Mouse (Mus musculus): ENCODE results near the gene Spty2d1.

The Spty2d1 gene

DNA sequence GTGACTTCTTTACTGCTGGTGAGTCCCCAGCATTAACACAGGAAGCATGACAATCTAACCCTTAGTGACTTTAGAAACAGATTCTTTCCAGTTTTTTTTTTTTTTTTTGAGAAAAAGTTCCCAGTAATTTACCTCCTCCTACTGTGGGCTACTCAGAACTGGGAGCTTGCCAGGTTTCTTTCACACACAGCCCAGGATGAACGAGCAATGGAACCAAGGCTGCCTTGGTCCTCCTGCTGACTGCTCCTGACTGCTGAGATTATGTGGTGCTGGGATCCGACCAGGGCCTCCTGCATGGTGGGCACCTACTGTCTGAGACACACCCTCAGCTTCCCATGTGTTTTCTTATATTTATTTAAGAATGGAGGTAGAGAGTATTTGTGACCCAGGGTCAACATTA lies 21.1 kb downstream of the Spty2d1 start:
- DNase-seq (ENCODE audit: low spot score in 2 of 2): no peak

GRCm38 (mm10) chr7:46986646-46987045 lies 21.6 kb downstream of the Spty2d1 start:
- DNase-seq (ENCODE audit: low spot score in 2 of 2): no peak

DNA sequence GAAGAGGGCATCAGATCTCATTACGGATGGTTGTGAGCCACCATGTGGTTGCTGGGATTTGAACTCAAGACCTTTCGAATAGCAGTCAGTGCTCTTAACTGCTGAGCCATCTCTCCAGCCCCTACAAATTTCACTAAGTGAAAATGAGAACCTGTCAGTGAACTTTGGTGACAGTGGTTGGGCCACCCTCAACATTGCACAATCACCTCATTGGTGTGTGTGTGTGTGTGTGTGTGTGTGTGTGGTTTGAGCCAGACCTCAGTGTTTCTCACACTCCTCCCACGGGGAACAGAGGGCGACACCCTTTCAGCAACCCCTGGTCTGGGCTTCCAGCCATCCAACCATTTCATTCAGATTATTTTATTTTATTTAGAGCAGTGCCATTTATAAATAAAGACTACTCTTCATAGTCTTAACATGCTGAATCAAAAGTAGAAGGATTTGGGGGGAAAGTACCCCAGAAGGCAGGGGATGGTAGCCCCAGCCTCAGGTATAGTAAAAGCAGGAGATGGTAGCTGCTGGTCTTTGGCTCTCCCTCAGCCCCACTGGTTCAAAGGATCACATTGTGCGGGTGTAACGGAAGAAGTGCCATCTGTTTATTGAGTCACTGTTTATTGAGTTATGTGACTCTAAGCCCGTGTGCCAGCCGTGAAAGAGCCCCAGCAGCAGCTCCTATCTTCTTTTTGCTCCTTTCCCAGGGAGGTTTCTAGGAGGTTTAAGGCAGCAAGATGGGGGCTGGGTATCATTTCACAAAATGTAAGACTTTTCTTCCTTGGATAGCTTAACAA lies 22.3 kb downstream of the Spty2d1 start:
- DNase-seq (ENCODE audit: low spot score in 2 of 2): no peak

- DNase-seq (ENCODE audit: low spot score in 2 of 2): no peak
Observed at GRCm38 (mm10) chr7:46983280-46983679, 24.9 kb downstream of the Spty2d1 start, which contains the start of gene Gm9999. Gene Gm9999, plus strand, starts transcription at chr7:46983580.

DNA sequence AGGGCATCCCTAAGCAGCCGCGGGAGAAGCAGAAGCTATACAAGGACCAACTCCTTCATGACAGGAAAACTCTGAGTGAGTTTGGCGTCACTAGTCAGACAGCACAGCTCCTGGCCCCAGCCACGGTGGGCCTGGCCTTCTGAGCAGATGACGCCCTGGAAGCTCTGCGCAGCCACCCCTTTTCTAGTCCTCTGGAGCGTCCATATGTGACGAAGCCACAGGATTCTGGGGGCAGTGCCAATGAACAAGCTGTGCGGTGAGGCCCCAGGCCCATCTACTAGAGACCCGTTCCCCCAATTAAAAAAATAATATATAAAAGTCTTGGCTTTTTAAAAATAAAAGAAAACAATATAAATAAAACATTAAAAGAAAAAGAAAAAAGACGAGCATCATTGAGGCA lies 32.8 kb downstream of the Spty2d1 start:
- no peak for DNase-seq (ENCODE audit: low spot score in 2 of 2)

DNA sequence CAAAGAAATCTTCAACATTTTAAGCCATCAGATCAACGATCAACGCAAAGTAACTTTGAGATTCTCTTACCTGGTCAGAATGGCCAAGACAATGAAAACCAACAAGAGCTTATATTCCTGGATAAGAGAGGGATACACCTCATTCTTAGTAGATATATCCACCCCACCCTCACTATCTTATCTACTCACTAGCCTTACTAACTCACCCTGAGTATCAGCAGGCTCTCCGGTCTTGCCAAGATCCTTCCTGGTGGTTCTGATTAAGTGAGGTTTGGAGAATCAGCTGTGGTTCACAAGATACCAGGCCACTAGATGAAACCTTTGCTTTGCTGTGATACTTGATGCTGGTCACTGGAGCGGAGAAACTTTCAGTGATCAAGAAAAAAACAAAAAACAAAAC lies 33.6 kb downstream of the Spty2d1 start:
- no peak for DNase-seq (ENCODE audit: low spot score in 2 of 2)

- DNase-seq (ENCODE audit: low spot score in 2 of 2): no peak
Observed at GRCm38 (mm10) chr7:46969898-46970297, 38.3 kb downstream of the Spty2d1 start.

DNA sequence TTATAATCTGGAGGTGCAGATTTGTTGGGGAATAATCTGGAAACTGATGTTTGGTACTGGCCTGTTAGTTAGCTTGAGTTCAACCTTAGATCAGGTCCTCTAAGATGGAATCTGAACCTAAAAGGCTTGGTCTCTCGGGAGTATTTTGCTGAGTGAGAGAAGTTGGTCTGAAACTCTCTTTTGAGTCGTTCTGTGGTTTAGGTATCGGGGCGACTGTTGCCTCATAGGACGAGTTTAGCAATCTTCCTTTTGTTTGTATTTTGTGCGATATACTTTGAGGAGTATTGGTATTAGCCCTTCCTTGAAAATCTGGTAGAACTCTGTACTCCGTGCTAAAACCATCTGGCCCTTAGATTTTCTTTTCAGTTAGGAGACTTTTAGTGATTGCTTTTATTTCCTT lies 44.1 kb downstream of the Spty2d1 start:
- DNase-seq (ENCODE audit: low spot score in 2 of 2): no peak

DNA sequence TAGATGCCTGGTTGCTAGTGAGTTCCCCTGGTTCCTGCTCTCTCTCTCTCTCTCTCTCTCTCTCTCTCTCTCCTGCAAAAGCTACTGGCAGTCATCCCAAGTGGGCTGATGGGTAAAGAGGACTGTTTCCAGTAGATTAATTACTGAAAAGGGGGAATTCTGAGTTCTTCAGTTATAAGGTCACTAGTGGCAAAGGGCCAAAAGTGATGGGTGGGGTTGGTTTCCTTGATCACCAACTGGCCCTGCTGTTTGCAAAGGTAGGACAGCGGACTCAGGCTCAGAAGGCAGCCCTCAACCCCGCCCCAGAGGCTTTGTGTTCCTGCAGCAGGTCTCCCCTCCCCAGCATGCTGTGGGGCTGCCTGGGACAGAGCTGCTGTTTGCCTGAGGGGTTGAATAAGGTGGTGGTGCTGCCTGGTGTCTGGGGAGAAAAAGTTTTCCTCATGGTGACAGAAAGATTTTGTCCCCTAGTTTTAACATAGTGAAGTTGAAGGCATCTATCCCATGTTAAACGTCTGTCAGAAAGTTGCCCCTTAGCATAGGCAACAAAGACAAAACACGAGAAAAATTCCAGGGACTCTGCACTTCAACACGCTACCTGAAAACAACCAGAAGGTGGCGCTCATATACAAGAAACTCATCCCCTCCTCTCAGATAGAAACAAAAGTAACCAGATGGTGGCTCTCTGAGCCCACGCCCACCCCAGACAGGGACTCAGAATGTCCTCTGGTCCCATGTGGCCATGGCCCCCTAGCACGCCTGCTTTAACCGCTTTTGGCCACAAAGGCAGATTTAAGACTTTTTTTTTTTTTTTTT lies 45.2 kb downstream of the Spty2d1 start:
- DNase-seq (ENCODE audit: low spot score in 2 of 2): peak; percentile 22 to 26

GRCm38 (mm10) chr7:46962132-46962531 lies 46.1 kb downstream of the Spty2d1 start:
- DNase-seq (ENCODE audit: low spot score in 2 of 2): no peak

GRCm38 (mm10) chr7:46960991-46961390 lies 47.2 kb downstream of the Spty2d1 start:
- DNase-seq (ENCODE audit: low spot score in 2 of 2): no peak

GRCm38 (mm10) chr7:46958853-46959252 lies 49.4 kb downstream of the Spty2d1 start:
- no peak for DNase-seq (ENCODE audit: low spot score in 2 of 2)

- DNase-seq (ENCODE audit: low spot score in 2 of 2): peak; percentile 92 to 97
Observed at GRCm38 (mm10) chr7:46957831-46958691, 50.1 kb downstream of the Spty2d1 start, which contains the start of gene Uevld. Gene Uevld, minus strand, starts transcription at chr7:46958527.
